In genomic region chr5:137645652-137646091, GRCm38 (mm10) we compare ENCODE assay signal across 8 mouse cellular contexts. TPM values are rescaled to one million over a fixed set of nuclear protein-coding genes. Genes with fewer than 3 reads are reported as not detected.
DNase-seq lines count a peak whose midpoint lies in the region; ATAC-seq and TF ChIP-seq lines count a peak whose summit lies in the region.

Irs3 (minus strand) TSS chr5:137645714.

- WGBS in forebrain, embryonic 13.5 days: 17% methylated on average over 11 of the region's 11 CpGs
- 35% methylated on average over 11 of the region's 11 CpGs for WGBS in intestine, postnatal 0 days
- whole genome bisulfite sequencing in lung, embryonic 14.5 days: 22% methylated on average over 11 of the region's 11 CpGs
- WGBS in stomach, embryonic 14.5 days: 22% methylated on average over 11 of the region's 11 CpGs

- no peak for DNase-seq in layer of hippocampus, adult 2 months (ENCODE audit: low spot score in 2 of 2)
- no peak for DNase-seq in layer of hippocampus, postnatal 10 days (ENCODE audit: low spot score in 2 of 2)
- DNase-seq in lung, embryonic 14.5 days: no peak
- DNase-seq in layer of hippocampus, postnatal 25 days (ENCODE audit: extremely low spot score in 1 of 2, low spot score in 1 of 2): no peak
- no peak for DNase-seq in c-Kit-positive CD71-positive TER-119-positive erythroid progenitor cells, embryonic 14.5 days (ENCODE audit: low spot score)

- H3K27me3 ChIP-seq in forebrain, embryonic 13.5 days: peaks cover 48% of the 10 kb centered on the region
- peaks cover 23% of the 10 kb centered on the region for H3K27me3 ChIP-seq in intestine, postnatal 0 days (replicated peaks; ENCODE audit: control insufficient read depth, insufficient read depth, low read length)
- peaks cover 24% of the 10 kb centered on the region for H3K27me3 ChIP-seq in lung, embryonic 14.5 days (ENCODE audit: insufficient read depth, low read length)
- H3K27me3 ChIP-seq in stomach, embryonic 14.5 days (ENCODE audit: control insufficient read depth, insufficient read depth, low read length): peaks cover 8% of the 10 kb centered on the region; the same call in 1 of the 2 replicates

- peak within 1 kb of the TSS; percentile 26 for H3K9ac ChIP-seq in forebrain, embryonic 13.5 days
- no peak within 1 kb of the TSS for H3K9ac ChIP-seq in intestine, postnatal 0 days (ENCODE audit: low read depth, low read length)
- peak within 1 kb of the TSS; percentile 23; the same call in 1 of the 2 replicates for H3K9ac ChIP-seq in lung, embryonic 14.5 days
- H3K9ac ChIP-seq in stomach, embryonic 14.5 days (replicated peaks; ENCODE audit: low read depth, low read length): no peak within 1 kb of the TSS

- ATAC-seq in forebrain, embryonic 13.5 days: no peak
- no peak for ATAC-seq in intestine, postnatal 0 days
- no peak for ATAC-seq in lung, embryonic 14.5 days (ENCODE audit: insufficient read depth)
- ATAC-seq in stomach, embryonic 14.5 days (ENCODE audit: insufficient number of reproducible peaks, insufficient read depth, low FRiP score, low read depth): no peak

- TF ChIP-seq CTCF in layer of hippocampus, adult 2 months (conservative IDR thresholded peaks at IDR 0.05): no peak
- no peak for TF ChIP-seq CTCF in intestine, postnatal 0 days (IDR thresholded peaks at IDR 0.05; ENCODE audit: low read depth)
- TF ChIP-seq CTCF in lung, embryonic 14.5 days (IDR thresholded peaks at IDR 0.05; ENCODE audit: low read depth): no peak

- peak within 1 kb of the TSS; percentile 16; the same call in 1 of the 2 replicates for H3K4me3 ChIP-seq in layer of hippocampus, adult 2 months
- H3K4me3 ChIP-seq in forebrain, embryonic 13.5 days: peak within 1 kb of the TSS; percentile 27
- peak within 1 kb of the TSS; percentile 20 for H3K4me3 ChIP-seq in intestine, postnatal 0 days (ENCODE audit: low read depth, low read length)
- peak within 1 kb of the TSS; percentile 26 for H3K4me3 ChIP-seq in lung, embryonic 14.5 days (ENCODE audit: low read depth, low read length)
- H3K4me3 ChIP-seq in stomach, embryonic 14.5 days (ENCODE audit: low read depth, low read length): peak within 1 kb of the TSS; percentile 14

- peaks cover 22% of the 10 kb centered on the region for H3K36me3 ChIP-seq in forebrain, embryonic 13.5 days (ENCODE audit: poor library complexity, severe bottlenecking)
- peaks cover 22% of the 10 kb centered on the region for H3K36me3 ChIP-seq in intestine, postnatal 0 days (ENCODE audit: control insufficient read depth, insufficient read depth)
- H3K36me3 ChIP-seq in lung, embryonic 14.5 days (ENCODE audit: insufficient read depth): peaks cover 25% of the 10 kb centered on the region
- H3K36me3 ChIP-seq in stomach, embryonic 14.5 days (ENCODE audit: control insufficient read depth, insufficient read depth, low read length): peaks cover 17% of the 10 kb centered on the region

- H3K4me1 ChIP-seq in forebrain, embryonic 13.5 days: peaks cover 11% of the 10 kb centered on the region
- no peaks in the 10 kb centered on the region for H3K4me1 ChIP-seq in intestine, postnatal 0 days (replicated peaks; ENCODE audit: control insufficient read depth, insufficient read depth, low read length)
- H3K4me1 ChIP-seq in lung, embryonic 14.5 days (ENCODE audit: insufficient read depth): peaks cover 5% of the 10 kb centered on the region; the same call in 1 of the 2 replicates
- peaks cover 18% of the 10 kb centered on the region for H3K4me1 ChIP-seq in stomach, embryonic 14.5 days (ENCODE audit: control insufficient read depth, insufficient read depth, low read length)

- peak within 1 kb of the TSS; percentile 51 for H3K4me2 ChIP-seq in forebrain, embryonic 13.5 days
- H3K4me2 ChIP-seq in intestine, postnatal 0 days (replicated peaks; ENCODE audit: low read depth): peak within 1 kb of the TSS; percentile 58
- peak within 1 kb of the TSS; percentile 56 for H3K4me2 ChIP-seq in lung, embryonic 14.5 days
- H3K4me2 ChIP-seq in stomach, embryonic 14.5 days (replicated peaks; ENCODE audit: low read depth, low read length): peak within 1 kb of the TSS; percentile 45

- no peak within 1 kb of the TSS for H3K27ac ChIP-seq in layer of hippocampus, adult 2 months
- no peak within 1 kb of the TSS for H3K27ac ChIP-seq in forebrain, embryonic 13.5 days
- H3K27ac ChIP-seq in intestine, postnatal 0 days (ENCODE audit: low read depth, low read length): no peak within 1 kb of the TSS
- no peak within 1 kb of the TSS for H3K27ac ChIP-seq in lung, embryonic 14.5 days (ENCODE audit: low read depth)
- no peak within 1 kb of the TSS for H3K27ac ChIP-seq in stomach, embryonic 14.5 days (ENCODE audit: low read length)

- H3K9me3 ChIP-seq in forebrain, embryonic 13.5 days (replicated peaks): no peaks in the 10 kb centered on the region
- H3K9me3 ChIP-seq in intestine, postnatal 0 days (ENCODE audit: control insufficient read depth): no peaks in the 10 kb centered on the region
- no peaks in the 10 kb centered on the region for H3K9me3 ChIP-seq in lung, embryonic 14.5 days (ENCODE audit: low read depth, low read length)
- no peaks in the 10 kb centered on the region for H3K9me3 ChIP-seq in stomach, embryonic 14.5 days (ENCODE audit: control insufficient read depth, low read depth, low read length)

RNA-seq across cellular contexts. Expression of gene Irs3, which starts in this region (rescaled TPM):
- total RNA-seq in layer of hippocampus, adult 2 months (2021): under 1 TPM in 1 of 2 experiments, not detected in 1; 0.15 TPM
- total RNA-seq in layer of hippocampus, postnatal 10 days (2021): under 1 TPM; 0.18 to 0.25 TPM
- polyA plus RNA-seq in forebrain, embryonic 13.5 days (2015; fragmentation: Nextera tagmentation; extraction: Ambion mirVana): 0.08 TPM in 1 of 2 replicates, not detected in the other
- 0.09 and 0.18 TPM in 2 replicates for polyA plus RNA-seq in intestine, postnatal 0 days (2015; fragmentation: Nextera tagmentation; extraction: Ambion mirVana)
- 0.08 TPM in 1 of 2 replicates, not detected in the other for polyA plus RNA-seq in lung, embryonic 14.5 days (2014; fragmentation: Nextera tagmentation; extraction: Ambion mirVana)
- 0.17 TPM in 1 of 2 replicates, not detected in the other for polyA plus RNA-seq in stomach, embryonic 14.5 days (2014; fragmentation: Nextera tagmentation; extraction: Ambion mirVana)
- not detected for total RNA-seq in layer of hippocampus, postnatal 25 days (2021)

Comparison
In these comparisons a context has a peak if more than half of its experiments do, and no peak if none do; other contexts are left out.
1. H3K9ac ChIP-seq: peak in forebrain, embryonic 13.5 days (single experiment) and lung, embryonic 14.5 days (single experiment); none in intestine, postnatal 0 days (single experiment) and stomach, embryonic 14.5 days (single experiment).
2. Peak in every context shown above with its lines, with median percentiles within 50 percentile points of each other: H3K4me3 ChIP-seq and H3K4me2 ChIP-seq.